Mouse (Mus musculus) limb, embryonic 10.5 days (tissue): Measurements from ENCODE around the gene Ranbp9. TPM values are rescaled to one million over a fixed set of nuclear protein-coding genes. Genes with fewer than 3 reads are reported as not detected.

Experiments
- DNase-seq: peaks from one replicate; pipeline ENCODE4 v3.0.0-alpha.2; 2017; ENCODE audit warnings: low spot score
- H3K27ac ChIP-seq: fragments of 300-500 bp; sonication (generic); 2 replicates; pipeline ENCODE4 v1.5.1; 2016; ENCODE audit warnings: mild to moderate bottlenecking
- H3K27me3 ChIP-seq: fragments of 300-500 bp; sonication (generic); 2 replicates; pipeline ENCODE4 v1.6.1; 2016; ENCODE audit warnings: low read depth, mild to moderate bottlenecking; ENCODE audit not compliant: poor library complexity, severe bottlenecking
- H3K36me3 ChIP-seq: fragments of 300-500 bp; sonication (generic); 2 replicates; pipeline ENCODE4 v1.6.1; 2016; ENCODE audit warnings: mild to moderate bottlenecking, moderate library complexity
- H3K4me1 ChIP-seq: fragments of 300-500 bp; sonication (generic); 2 replicates; pipeline ENCODE4 v1.6.1; 2016
- H3K4me3 ChIP-seq: fragments of 300-500 bp; sonication (generic); 2 replicates; pipeline ENCODE4 v1.5.1; 2016; ENCODE audit warnings: mild to moderate bottlenecking, moderate library complexity
- H3K9me3 ChIP-seq: fragments of 300-500 bp; sonication (generic); replicated peaks from 2 replicates; pipeline ENCODE4 v1.6.1; 2016; ENCODE audit warnings: mild to moderate bottlenecking
- WGBS: fragments of 180-500 bp; shearing (Covaris S2); methylation state at CpG from one replicate; pipeline ENCODE4 v1.1.7; 2016; 5-methylcytosine and 5-hydroxymethylcytosine counted together
- polyA plus RNA-seq: library from polyadenylated mRNA; unstranded; fragments of >200 nt; fragmentation: Nextera tagmentation; extraction: Ambion mirVana; gene quantifications from 2 replicates; pipeline ENCODE4 v1.2.1, GENCODE M21; 2016

Ranbp9 gene
- polyA plus RNA-seq, 1 experiment from 2014 or later = 10.0 TPM

- Histone ChIP-seq H3K4me1 (peaks cover 3% of the 10 kb centered on the region; the same call in 1 of the 2 replicates), H3K27ac (no peak overlapping the region), H3K4me3 (no peak overlapping the region), H3K36me3 (no peaks in the 10 kb centered on the region), H3K9me3 (no peaks in the 10 kb centered on the region), H3K27me3 (no peaks in the 10 kb centered on the region)
- DNase-seq = no peak
- WGBS = 86% methylated on average over 3 of the region's 3 CpGs
Observed at GRCm38 (mm10) chr13:43512736-43513135, 31.7 kb upstream of the Ranbp9 start.

- no peak overlapping the region for H3K27ac ChIP-seq
- no peaks in the 10 kb centered on the region for H3K36me3 ChIP-seq
- no peaks in the 10 kb centered on the region for H3K27me3 ChIP-seq
- no peaks in the 10 kb centered on the region for H3K9me3 ChIP-seq
- peaks cover 17% of the 10 kb centered on the region for H3K4me1 ChIP-seq
- no peak for DNase-seq
- H3K4me3 ChIP-seq = no peak overlapping the region
- WGBS = 86% methylated on average over 3 of the region's 3 CpGs
Observed at GRCm38 (mm10) chr13:43505798-43506197, 24.7 kb upstream of the Ranbp9 start.

- H3K4me1 ChIP-seq = peaks cover 15% of the 10 kb centered on the region
- H3K36me3 ChIP-seq = no peaks in the 10 kb centered on the region
- H3K27me3 ChIP-seq = no peaks in the 10 kb centered on the region
- peak overlapping the region; percentile 52 for H3K4me3 ChIP-seq
- peak overlapping the region; percentile 86 for H3K27ac ChIP-seq
- WGBS = 2% methylated on average over 19 of the region's 19 CpGs
- DNase-seq = peak; percentile 67
- no peaks in the 10 kb centered on the region for H3K9me3 ChIP-seq
Observed at GRCm38 (mm10) chr13:43503395-43503850, 22.3 kb upstream of the Ranbp9 start.

- no peaks in the 10 kb centered on the region for H3K27me3 ChIP-seq
- no peaks in the 10 kb centered on the region for H3K36me3 ChIP-seq
- H3K4me3 ChIP-seq = no peak overlapping the region
- 0 out of 2 replicates have a peak, but pooled peaks cover 2% of the 10 kb centered on the region for H3K9me3 ChIP-seq
- no peak overlapping the region for H3K27ac ChIP-seq
- peaks cover 20% of the 10 kb centered on the region for H3K4me1 ChIP-seq
- DNase-seq = no peak
- WGBS = 79% methylated on average over 5 of the region's 5 CpGs
Observed at GRCm38 (mm10) chr13:43501601-43502000, 20.5 kb upstream of the Ranbp9 start.

- no peak overlapping the region for H3K4me3 ChIP-seq
- 0 out of 2 replicates have a peak, but pooled peaks cover 2% of the 10 kb centered on the region for H3K9me3 ChIP-seq
- H3K36me3 ChIP-seq = no peaks in the 10 kb centered on the region
- H3K4me1 ChIP-seq = peaks cover 22% of the 10 kb centered on the region
- H3K27me3 ChIP-seq = no peaks in the 10 kb centered on the region
- DNase-seq = no peak
- no peak overlapping the region for H3K27ac ChIP-seq
- WGBS = 89% methylated on average over 4 of the region's 4 CpGs
Observed at GRCm38 (mm10) chr13:43500483-43500850, 19.4 kb upstream of the Ranbp9 start.

GRCm38 (mm10) chr13:43499731-43500482 lies 18.8 kb upstream of the Ranbp9 start:
- no peak for DNase-seq
- no peaks in the 10 kb centered on the region for H3K36me3 ChIP-seq
- WGBS = 84% methylated on average over 7 of the region's 7 CpGs
- no peak overlapping the region for H3K4me3 ChIP-seq
- no peak overlapping the region for H3K27ac ChIP-seq
- 0 out of 2 replicates have a peak, but pooled peaks cover 2% of the 10 kb centered on the region for H3K9me3 ChIP-seq
- H3K27me3 ChIP-seq = no peaks in the 10 kb centered on the region
- peaks cover 22% of the 10 kb centered on the region for H3K4me1 ChIP-seq

- Histone ChIP-seq H3K9me3 (0 out of 2 replicates have a peak, but pooled peaks cover 2% of the 10 kb centered on the region), H3K4me1 (peaks cover 19% of the 10 kb centered on the region), H3K27ac (no peak overlapping the region), H3K27me3 (no peaks in the 10 kb centered on the region), H3K4me3 (no peak overlapping the region), H3K36me3 (no peaks in the 10 kb centered on the region)
- WGBS = 84% methylated on average over 14 of the region's 14 CpGs
- no peak for DNase-seq
Observed at GRCm38 (mm10) chr13:43498849-43499248, 17.8 kb upstream of the Ranbp9 start.

GRCm38 (mm10) chr13:43497769-43498168 lies 16.7 kb upstream of the Ranbp9 start:
- H3K9me3 ChIP-seq = 0 out of 2 replicates have a peak, but pooled peaks cover 2% of the 10 kb centered on the region
- WGBS = 95% methylated on average over 3 of the region's 3 CpGs
- H3K4me3 ChIP-seq = no peak overlapping the region
- no peak overlapping the region for H3K27ac ChIP-seq
- no peaks in the 10 kb centered on the region for H3K27me3 ChIP-seq
- DNase-seq = no peak
- peaks cover 8% of the 10 kb centered on the region for H3K4me1 ChIP-seq
- no peaks in the 10 kb centered on the region for H3K36me3 ChIP-seq

- WGBS = 8% methylated on average over 2 of the region's 2 CpGs
- no peak for DNase-seq
- no peak overlapping the region for H3K27ac ChIP-seq
- 0 out of 2 replicates have a peak, but pooled peaks cover 2% of the 10 kb centered on the region for H3K9me3 ChIP-seq
- no peaks in the 10 kb centered on the region for H3K36me3 ChIP-seq
- H3K4me3 ChIP-seq = no peak overlapping the region
- no peaks in the 10 kb centered on the region for H3K27me3 ChIP-seq
- H3K4me1 ChIP-seq = peaks cover 8% of the 10 kb centered on the region
Observed at GRCm38 (mm10) chr13:43496660-43497059, 15.6 kb upstream of the Ranbp9 start.

- 89% methylated on average over 7 of the region's 7 CpGs for WGBS
- Histone ChIP-seq H3K27me3 (no peaks in the 10 kb centered on the region), H3K36me3 (no peaks in the 10 kb centered on the region), H3K4me1 (peaks cover 8% of the 10 kb centered on the region), H3K9me3 (0 out of 2 replicates have a peak, but pooled peaks cover 2% of the 10 kb centered on the region), H3K4me3 (no peak overlapping the region), H3K27ac (no peak overlapping the region)
- no peak for DNase-seq
Observed at GRCm38 (mm10) chr13:43495645-43496044, 14.6 kb upstream of the Ranbp9 start.

- no peaks in the 10 kb centered on the region for H3K36me3 ChIP-seq
- WGBS = 92% methylated on average over 7 of the region's 7 CpGs
- H3K9me3 ChIP-seq = 0 out of 2 replicates have a peak, but pooled peaks cover 2% of the 10 kb centered on the region
- no peaks in the 10 kb centered on the region for H3K27me3 ChIP-seq
- no peak overlapping the region for H3K4me3 ChIP-seq
- H3K4me1 ChIP-seq = peaks cover 12% of the 10 kb centered on the region
- DNase-seq = no peak
- no peak overlapping the region for H3K27ac ChIP-seq
Observed at GRCm38 (mm10) chr13:43493725-43494124, 12.6 kb upstream of the Ranbp9 start.

GRCm38 (mm10) chr13:43493058-43493481 lies 12.0 kb upstream of the Ranbp9 start:
- Histone ChIP-seq H3K4me1 (peaks cover 12% of the 10 kb centered on the region), H3K27me3 (no peaks in the 10 kb centered on the region), H3K27ac (no peak overlapping the region), H3K9me3 (0 out of 2 replicates have a peak, but pooled peaks cover 2% of the 10 kb centered on the region), H3K4me3 (no peak overlapping the region), H3K36me3 (no peaks in the 10 kb centered on the region)
- WGBS = 83% methylated on average over 11 of the region's 11 CpGs
- no peak for DNase-seq

GRCm38 (mm10) chr13:43486501-43487213 lies 5.6 kb upstream of the Ranbp9 start:
- Histone ChIP-seq H3K27me3 (no peaks in the 10 kb centered on the region), H3K9me3 (no peaks in the 10 kb centered on the region), H3K36me3 (no peaks in the 10 kb centered on the region), H3K4me1 (peaks cover 23% of the 10 kb centered on the region), H3K27ac (0 out of 2 replicates have a peak overlapping the region, but pooled peaks have one; percentile 19), H3K4me3 (no peak overlapping the region)
- WGBS = 58% methylated on average over 12 of the region's 12 CpGs
- no peak for DNase-seq
